Mouse (Mus musculus): Measurements from ENCODE around the gene Cyp4f16. TPM values are rescaled to one million over a fixed set of nuclear protein-coding genes. Genes with fewer than 3 reads are reported as not detected.
"Not testable (repeated sequence)": the region's sequence is repeated elsewhere in the genome, so short reads cannot be mapped to it uniquely, and the experiment has no call there.

The Cyp4f16 gene
- polyA plus RNA-seq, 1 experiment from 2014 or later, result 11.4 TPM

GRCm38 (mm10) chr17:32523895-32524294 is 12.5 kb upstream of the Cyp4f16 start:
- peaks cover 9% of the 10 kb centered on the region for H3K4me1 ChIP-seq
- 92% methylated on average over 11 of the region's 11 CpGs for WGBS
- H3K9me3 ChIP-seq (replicated peaks), result no peaks in the 10 kb centered on the region
- no peak overlapping the region for H3K4me3 ChIP-seq
- DNase-seq (ENCODE audit: low spot score), result no peak
- no peaks in the 10 kb centered on the region for H3K27me3 ChIP-seq (ENCODE audit: low read depth, poor library complexity, severe bottlenecking)
- H3K36me3 ChIP-seq, result peaks cover 20% of the 10 kb centered on the region
- no peak overlapping the region for H3K27ac ChIP-seq (replicated peaks)

DNA sequence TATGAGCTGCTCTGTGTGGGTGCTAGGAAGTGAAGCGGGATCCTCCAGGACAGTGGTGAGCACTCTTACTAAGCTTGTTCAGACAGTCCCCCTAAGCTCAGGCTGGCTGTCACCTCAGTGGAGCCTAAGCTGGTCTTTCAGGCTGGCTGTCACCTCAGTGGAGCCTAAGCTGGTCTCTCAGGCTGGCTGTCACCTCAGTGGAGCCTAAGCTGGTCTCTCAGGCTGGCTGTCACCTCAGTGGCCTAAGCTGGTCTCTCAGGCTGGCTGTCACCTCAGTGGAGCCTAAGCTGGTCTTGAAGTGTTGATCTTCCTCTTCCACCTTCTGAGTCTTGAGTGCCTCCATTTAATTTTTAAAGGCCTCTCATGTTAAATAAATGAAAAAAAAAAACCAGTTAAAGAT is 10.0 kb upstream of the Cyp4f16 start:
- not testable (repeated sequence) for DNase-seq (ENCODE audit: low spot score); H3K9me3 ChIP-seq (replicated peaks); H3K27me3 ChIP-seq (ENCODE audit: low read depth, poor library complexity, severe bottlenecking); H3K4me1 ChIP-seq; H3K27ac ChIP-seq (replicated peaks); H3K4me3 ChIP-seq
- H3K36me3 ChIP-seq, result peaks cover 20% of the 10 kb centered on the region
- WGBS, result 90% methylated on average over 1 of the region's 1 CpGs

DNA sequence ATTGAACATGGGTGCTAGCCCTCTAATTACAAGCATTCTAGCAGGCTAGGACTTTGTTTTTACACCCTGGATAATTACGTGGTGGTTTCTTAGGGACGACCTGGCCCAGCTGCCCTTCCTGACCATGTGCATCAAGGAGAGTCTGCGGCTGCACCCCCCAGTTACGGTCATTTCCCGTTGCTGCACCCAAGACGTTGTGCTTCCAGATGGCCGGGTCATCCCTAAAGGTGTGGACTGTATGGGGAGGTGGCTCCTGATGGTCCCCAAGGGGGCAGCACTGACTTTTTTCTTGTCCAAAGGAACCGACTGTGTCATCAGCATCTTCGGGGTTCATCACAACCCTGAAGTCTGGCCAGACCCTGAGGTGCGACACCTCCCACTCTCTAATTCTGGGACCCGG is 8.6 kb upstream of the Cyp4f16 start:
- peaks cover 13% of the 10 kb centered on the region; the same call in 1 of the 2 replicates for H3K36me3 ChIP-seq
- WGBS, result 93% methylated on average over 11 of the region's 11 CpGs
- H3K27me3 ChIP-seq (ENCODE audit: low read depth, poor library complexity, severe bottlenecking), result no peaks in the 10 kb centered on the region
- H3K4me1 ChIP-seq, result peaks cover 13% of the 10 kb centered on the region
- H3K4me3 ChIP-seq, result no peak overlapping the region
- no peak overlapping the region for H3K27ac ChIP-seq (replicated peaks)
- DNase-seq (ENCODE audit: low spot score), result no peak
- no peaks in the 10 kb centered on the region for H3K9me3 ChIP-seq (replicated peaks)

GRCm38 (mm10) chr17:32528408-32529337 is 7.7 kb upstream of the Cyp4f16 start:
- Histone ChIP-seq H3K27ac (replicated peaks) (peak overlapping the region; percentile 74), H3K4me3 (peak overlapping the region; percentile 52), H3K36me3 (peaks cover 12% of the 10 kb centered on the region; the same call in 1 of the 2 replicates), H3K4me1 (peaks cover 13% of the 10 kb centered on the region), H3K9me3 (replicated peaks) (no peaks in the 10 kb centered on the region), H3K27me3 (ENCODE audit: low read depth, poor library complexity, severe bottlenecking) (no peaks in the 10 kb centered on the region)
- DNase-seq (ENCODE audit: low spot score), result peak; percentile 87
- WGBS, result 15% methylated on average over 26 of the region's 26 CpGs

GRCm38 (mm10) chr17:32532356-32532755 is 4.0 kb upstream of the Cyp4f16 start:
- H3K27ac ChIP-seq (replicated peaks); H3K4me3 ChIP-seq; H3K9me3 ChIP-seq (replicated peaks); H3K27me3 ChIP-seq (ENCODE audit: low read depth, poor library complexity, severe bottlenecking); H3K36me3 ChIP-seq; DNase-seq (ENCODE audit: low spot score): not testable (repeated sequence)
- peaks cover 26% of the 10 kb centered on the region for H3K4me1 ChIP-seq
- 64% methylated on average over 4 of the region's 4 CpGs for WGBS

DNA sequence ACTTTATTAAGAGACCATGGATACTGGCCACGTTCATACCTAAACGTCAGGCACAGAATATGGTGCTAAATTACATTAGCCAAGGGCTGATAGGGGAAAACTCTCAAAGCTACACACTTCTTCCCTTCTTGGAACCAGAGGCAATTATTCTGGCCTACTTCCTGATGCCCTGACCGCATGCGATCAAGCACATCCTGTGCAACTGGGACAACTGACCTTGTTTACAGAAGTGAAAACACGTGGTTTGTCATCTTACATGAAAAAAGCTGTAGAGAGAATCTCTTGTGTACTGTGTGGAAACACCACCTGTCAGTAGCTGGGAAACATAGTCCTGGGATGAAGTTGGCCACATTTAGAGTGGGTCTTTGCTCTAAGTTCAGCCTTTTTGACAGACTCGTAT is 2.3 kb upstream of the Cyp4f16 start:
- Histone ChIP-seq H3K9me3 (replicated peaks) (no peaks in the 10 kb centered on the region), H3K27ac (replicated peaks) (no peak overlapping the region), H3K4me1 (peaks cover 17% of the 10 kb centered on the region), H3K27me3 (ENCODE audit: low read depth, poor library complexity, severe bottlenecking) (no peaks in the 10 kb centered on the region), H3K36me3 (no peaks in the 10 kb centered on the region), H3K4me3 (no peak overlapping the region)
- WGBS, result 79% methylated on average over 6 of the region's 6 CpGs
- no peak for DNase-seq (ENCODE audit: low spot score)

DNA sequence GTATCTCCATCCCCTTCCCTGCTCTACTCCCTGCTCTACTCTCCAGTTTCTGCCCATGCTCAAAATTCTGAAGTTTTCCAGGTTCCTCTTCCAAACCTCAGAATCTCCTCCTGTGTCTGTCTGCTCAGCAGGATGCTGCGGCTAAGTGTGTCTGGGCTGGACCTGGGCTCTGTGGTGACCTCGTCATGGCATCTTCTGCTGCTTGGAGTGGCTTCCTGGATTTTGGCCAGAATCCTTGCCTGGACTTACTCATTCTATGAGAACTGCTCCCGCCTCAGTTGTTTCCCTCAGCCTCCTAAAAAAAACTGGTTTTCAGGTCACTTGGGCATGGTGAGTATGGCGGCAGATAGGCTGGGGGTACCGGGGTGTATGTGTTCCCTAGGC is 501 bp downstream of the Cyp4f16 start:
- H3K4me1 ChIP-seq, result peaks cover 17% of the 10 kb centered on the region
- no peaks in the 10 kb centered on the region for H3K27me3 ChIP-seq (ENCODE audit: low read depth, poor library complexity, severe bottlenecking)
- DNase-seq (ENCODE audit: low spot score), result no peak
- peak overlapping the region; percentile 48 for H3K4me3 ChIP-seq
- H3K9me3 ChIP-seq (replicated peaks), result no peaks in the 10 kb centered on the region
- 71% methylated on average over 5 of the region's 5 CpGs for WGBS
- no peaks in the 10 kb centered on the region for H3K36me3 ChIP-seq
- peak overlapping the region; percentile 64 for H3K27ac ChIP-seq (replicated peaks)

DNA sequence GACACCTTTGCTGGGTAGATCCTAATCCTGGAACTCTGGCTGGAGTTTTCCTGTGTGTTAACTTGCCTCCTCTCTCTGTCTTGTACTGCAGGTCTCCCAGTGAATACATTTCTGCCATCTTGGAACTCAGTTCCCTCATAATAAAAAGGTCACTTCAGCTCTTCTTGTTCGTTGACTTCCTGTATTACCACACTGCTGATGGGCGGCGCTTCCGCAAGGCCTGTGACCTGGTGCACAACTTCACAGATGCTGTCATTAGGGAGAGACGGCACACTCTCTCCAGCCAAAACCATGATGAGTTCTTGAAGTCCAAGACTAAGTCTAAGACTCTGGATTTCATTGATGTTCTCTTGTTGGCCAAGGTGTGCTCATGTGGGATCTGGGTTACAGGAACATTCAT is 8.4 kb downstream of the Cyp4f16 start:
- H3K27ac ChIP-seq (replicated peaks); DNase-seq (ENCODE audit: low spot score); H3K27me3 ChIP-seq (ENCODE audit: low read depth, poor library complexity, severe bottlenecking): not testable (repeated sequence)

GRCm38 (mm10) chr17:32550377-32550776 is 14.0 kb downstream of the Cyp4f16 start:
- WGBS, result 85% methylated on average over 3 of the region's 3 CpGs
- not testable (repeated sequence) for H3K27me3 ChIP-seq (ENCODE audit: low read depth, poor library complexity, severe bottlenecking); DNase-seq (ENCODE audit: low spot score); H3K9me3 ChIP-seq (replicated peaks); H3K36me3 ChIP-seq
- Histone ChIP-seq H3K4me3 (peak overlapping the region; percentile 55), H3K4me1 (peaks cover 17% of the 10 kb centered on the region), H3K27ac (replicated peaks) (peak overlapping the region; percentile 77; the same call in 1 of the 2 replicates)

More for the DNA sequence above, 8.4 kb downstream of the Cyp4f16 start:
- H3K4me3 ChIP-seq; H3K36me3 ChIP-seq; H3K4me1 ChIP-seq; H3K9me3 ChIP-seq (replicated peaks): not testable (repeated sequence)
- 91% methylated on average over 5 of the region's 5 CpGs for WGBS

DNA sequence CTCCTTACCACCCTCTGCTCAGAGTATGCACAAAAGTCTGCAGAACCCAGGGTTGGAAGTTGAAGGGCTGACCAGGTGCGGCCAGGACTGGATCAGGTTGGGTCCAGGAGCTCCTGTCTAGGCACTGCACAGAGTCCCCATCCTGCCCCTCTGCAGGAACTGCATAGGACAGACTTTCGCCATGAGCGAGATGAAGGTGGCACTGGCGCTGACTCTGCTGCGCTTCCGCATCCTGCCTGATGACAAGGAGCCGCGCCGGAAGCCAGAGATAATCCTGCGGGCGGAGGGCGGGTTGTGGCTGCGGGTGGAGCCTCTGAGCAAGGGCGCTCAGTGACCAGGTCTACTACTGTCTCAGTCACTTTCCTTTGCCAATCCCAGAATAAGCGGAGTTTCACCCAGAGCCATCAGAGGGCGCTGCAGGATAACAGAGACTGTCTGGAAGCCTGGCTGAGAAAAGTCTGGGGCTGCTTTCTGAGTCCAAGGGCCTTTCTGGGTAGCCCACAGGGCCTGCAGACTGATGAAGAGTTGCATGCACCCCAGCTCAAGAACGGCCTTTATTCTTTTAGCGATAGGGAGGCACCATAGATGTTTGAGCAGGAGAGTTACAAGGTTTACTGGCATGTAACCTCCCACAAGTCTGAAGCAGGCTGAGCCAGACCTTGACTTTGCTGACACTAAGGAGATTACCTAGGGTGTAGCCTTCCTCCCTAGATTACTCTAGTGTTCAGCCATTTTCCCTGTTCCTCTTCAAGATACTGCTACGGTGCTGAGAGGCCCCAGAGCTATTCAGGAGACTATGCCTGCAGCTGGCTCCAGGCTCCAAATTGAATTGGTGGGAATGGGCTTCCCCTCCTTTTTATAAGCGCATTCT is 14.8 kb downstream of the Cyp4f16 start:
- H3K9me3 ChIP-seq (replicated peaks), result no peaks in the 10 kb centered on the region
- H3K36me3 ChIP-seq, result no peaks in the 10 kb centered on the region
- peak; percentile 90 for DNase-seq (ENCODE audit: low spot score)
- H3K4me1 ChIP-seq, result peaks cover 17% of the 10 kb centered on the region
- H3K27ac ChIP-seq (replicated peaks), result peak overlapping the region; percentile 77
- H3K27me3 ChIP-seq (ENCODE audit: low read depth, poor library complexity, severe bottlenecking), result no peaks in the 10 kb centered on the region
- WGBS, result 14% methylated on average over 20 of the region's 20 CpGs
- peak overlapping the region; percentile 55 for H3K4me3 ChIP-seq

- H3K27me3 ChIP-seq (ENCODE audit: low read depth, poor library complexity, severe bottlenecking); H3K27ac ChIP-seq (replicated peaks); H3K4me3 ChIP-seq; H3K36me3 ChIP-seq; H3K9me3 ChIP-seq (replicated peaks); DNase-seq (ENCODE audit: low spot score): not testable (repeated sequence)
- peaks cover 17% of the 10 kb centered on the region for H3K4me1 ChIP-seq
- 42% methylated on average over 1 of the region's 1 CpGs for WGBS
These were observed 16.7 kb downstream of the Cyp4f16 start for GRCm38 (mm10) chr17:32553016-32553415.

DNA sequence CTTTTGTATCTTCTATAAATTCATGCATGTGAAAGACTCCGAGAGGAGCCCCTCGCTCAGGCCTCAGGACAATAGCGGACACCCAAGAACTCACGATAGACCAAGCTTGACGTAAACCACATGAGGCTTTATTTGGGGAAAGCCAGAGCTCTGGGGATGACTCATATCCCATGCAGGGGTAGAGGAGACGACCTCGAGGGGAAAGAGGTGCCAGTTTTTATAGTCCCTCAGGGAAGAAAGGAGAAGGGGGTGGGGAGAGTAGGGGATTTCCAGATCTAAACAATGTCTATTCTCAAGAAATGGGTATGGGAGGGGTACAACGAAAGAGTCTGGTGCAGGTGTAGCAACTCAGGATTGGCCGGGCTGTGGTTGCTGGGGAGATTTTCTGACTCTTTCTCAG is 18.0 kb downstream of the Cyp4f16 start:
- H3K4me1 ChIP-seq, result peaks cover 17% of the 10 kb centered on the region
- not testable (repeated sequence) for H3K4me3 ChIP-seq; DNase-seq (ENCODE audit: low spot score); H3K27me3 ChIP-seq (ENCODE audit: low read depth, poor library complexity, severe bottlenecking); H3K27ac ChIP-seq (replicated peaks); H3K36me3 ChIP-seq; H3K9me3 ChIP-seq (replicated peaks)
- WGBS, result 87% methylated on average over 9 of the region's 9 CpGs

DNA sequence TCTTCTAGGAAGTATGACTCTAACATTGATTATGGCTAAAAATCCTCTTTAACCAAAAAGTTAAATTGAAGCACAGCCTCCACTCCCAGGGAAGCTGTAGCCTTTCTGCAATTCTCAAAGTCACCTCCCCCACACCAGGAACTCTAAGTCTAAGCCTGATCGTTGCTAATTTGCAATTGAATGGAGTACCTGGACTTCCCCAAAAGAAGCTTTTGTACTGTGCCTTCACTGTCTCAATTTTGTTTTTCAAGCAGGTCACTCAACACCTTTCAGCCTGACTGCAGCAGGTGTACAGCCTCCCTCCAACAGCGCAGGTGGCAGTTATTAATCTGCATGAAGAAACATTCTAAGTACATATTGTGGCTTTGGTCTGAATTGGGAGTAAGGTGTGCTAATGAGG is 26.9 kb downstream of the Cyp4f16 start:
- not testable (repeated sequence) for H3K4me3 ChIP-seq; H3K36me3 ChIP-seq; H3K4me1 ChIP-seq; H3K27ac ChIP-seq (replicated peaks); DNase-seq (ENCODE audit: low spot score); H3K27me3 ChIP-seq (ENCODE audit: low read depth, poor library complexity, severe bottlenecking)
- peaks cover 24% of the 10 kb centered on the region for H3K9me3 ChIP-seq (replicated peaks)
- 85% methylated on average over 2 of the region's 2 CpGs for WGBS
